Mouse (Mus musculus): ENCODE results near the gene Tmco4.
A peak's percentile ranks its signal among the peaks of the same experiment; 100 is the strongest.

Gene Tmco4

GRCm38 (mm10) chr4:138972827-138973718 is at the start of gene Tmco4:
Tmco4 (plus strand) TSS chr4:138972888.
- peak; percentile 61 for DNase-seq (ENCODE audit: low read depth)

GRCm38 (mm10) chr4:138925561-138925960 is 47.1 kb upstream of the Tmco4 start:
- no peak for DNase-seq (ENCODE audit: low read depth)

GRCm38 (mm10) chr4:138933862-138934261 is 38.8 kb upstream of the Tmco4 start:
- DNase-seq (ENCODE audit: low read depth) = no peak

DNA sequence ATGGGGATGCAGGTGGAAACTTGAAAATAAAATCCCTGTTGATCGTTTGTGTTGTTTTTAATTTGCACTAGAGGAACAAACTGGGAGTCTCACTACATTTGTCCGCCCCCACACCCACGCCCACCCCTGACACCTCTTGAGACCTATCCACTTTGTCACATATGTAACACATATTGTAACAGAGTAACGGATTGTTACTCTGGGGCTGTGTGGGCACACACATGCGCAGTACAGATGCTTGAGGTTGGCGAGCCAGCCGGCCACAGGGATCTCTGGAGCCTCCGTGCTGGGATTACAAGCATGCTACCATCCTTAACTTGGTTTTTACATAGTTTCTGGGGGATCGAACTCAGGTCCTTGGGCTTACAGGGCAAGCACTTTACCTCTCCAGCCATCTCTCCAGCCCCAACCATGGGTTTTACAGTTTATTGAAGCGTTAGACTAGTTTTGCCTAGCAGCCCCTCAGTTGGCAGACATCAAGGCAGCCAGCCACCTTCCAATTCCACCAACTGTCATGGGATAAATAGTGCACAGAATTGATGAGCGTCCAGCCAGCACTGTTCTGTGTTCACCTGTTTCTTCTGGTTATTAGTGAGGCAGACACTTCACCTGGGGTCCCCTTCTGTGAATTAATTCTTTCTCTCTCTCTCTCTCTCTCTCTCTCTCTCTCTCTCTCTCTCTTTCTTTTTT is 38.1 kb upstream of the Tmco4 start:
- DNase-seq (ENCODE audit: low read depth) = no peak

GRCm38 (mm10) chr4:138938495-138939269 is 34.0 kb upstream of the Tmco4 start:
- DNase-seq (ENCODE audit: low read depth) = no peak

- no peak for DNase-seq (ENCODE audit: low read depth)
These were observed 33.2 kb upstream of the Tmco4 start for GRCm38 (mm10) chr4:138939481-138939880.

DNA sequence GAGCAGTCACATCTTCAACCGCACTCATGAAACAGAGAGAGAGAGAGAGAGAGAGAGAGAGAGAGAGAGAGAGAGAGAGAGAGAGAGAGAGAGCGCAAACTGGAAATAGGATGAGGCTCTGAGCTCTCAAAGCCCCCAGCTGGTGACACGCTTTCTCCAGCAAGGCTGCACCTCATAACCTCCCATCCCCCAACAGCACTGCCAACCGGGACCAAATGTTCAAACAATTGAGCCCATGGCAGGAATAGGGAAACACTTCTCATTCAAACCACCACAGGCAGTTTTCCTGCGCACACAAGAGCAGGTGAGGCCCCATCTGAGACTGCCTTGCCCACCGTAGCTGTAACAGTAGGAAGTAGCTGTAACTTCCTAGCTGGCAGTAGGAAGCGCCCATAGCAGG is 31.3 kb upstream of the Tmco4 start:
- DNase-seq (ENCODE audit: low read depth) = no peak

DNA sequence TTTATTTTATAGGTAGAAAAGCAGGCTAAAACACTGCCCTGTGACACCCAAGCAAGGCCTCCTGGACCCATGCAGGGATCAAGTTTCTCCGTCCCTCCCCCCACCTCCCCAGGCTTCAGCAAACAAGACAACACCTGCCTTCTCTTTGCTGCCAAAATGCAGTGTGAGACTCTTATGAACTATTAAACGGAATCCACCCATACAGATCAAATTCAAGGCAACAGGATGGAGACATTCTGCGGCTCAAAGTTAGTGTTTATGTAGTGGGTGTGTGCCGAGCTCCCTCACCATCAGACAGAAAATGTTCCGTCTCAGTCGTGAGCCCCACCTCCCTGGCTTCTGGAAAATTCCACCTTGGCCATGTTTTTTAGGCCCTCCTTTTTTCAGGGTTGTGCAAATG is 30.7 kb upstream of the Tmco4 start:
- no peak for DNase-seq (ENCODE audit: low read depth)

GRCm38 (mm10) chr4:138943730-138944129 is 29.0 kb upstream of the Tmco4 start:
- peak; percentile 95 for DNase-seq (ENCODE audit: low read depth)

DNA sequence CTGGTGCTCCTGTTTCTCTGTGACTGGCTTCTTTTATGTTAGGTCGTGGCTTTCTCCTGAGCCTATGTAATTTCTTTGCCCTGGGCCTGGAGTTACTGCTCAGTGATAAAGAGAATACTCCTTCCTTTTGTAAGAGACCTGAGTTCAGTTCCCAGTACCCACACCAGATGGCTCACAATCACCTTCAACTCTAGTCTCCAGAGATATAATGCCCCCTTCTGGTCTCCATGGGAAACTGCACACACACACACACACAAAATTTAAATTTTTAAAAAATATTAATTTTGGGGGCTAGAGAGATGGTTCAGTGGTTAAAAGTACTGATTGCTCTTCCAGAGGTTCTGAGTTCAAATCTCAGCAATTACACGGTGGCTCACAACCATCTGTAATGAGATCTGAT is 24.4 kb upstream of the Tmco4 start:
- no peak for DNase-seq (ENCODE audit: low read depth)

DNA sequence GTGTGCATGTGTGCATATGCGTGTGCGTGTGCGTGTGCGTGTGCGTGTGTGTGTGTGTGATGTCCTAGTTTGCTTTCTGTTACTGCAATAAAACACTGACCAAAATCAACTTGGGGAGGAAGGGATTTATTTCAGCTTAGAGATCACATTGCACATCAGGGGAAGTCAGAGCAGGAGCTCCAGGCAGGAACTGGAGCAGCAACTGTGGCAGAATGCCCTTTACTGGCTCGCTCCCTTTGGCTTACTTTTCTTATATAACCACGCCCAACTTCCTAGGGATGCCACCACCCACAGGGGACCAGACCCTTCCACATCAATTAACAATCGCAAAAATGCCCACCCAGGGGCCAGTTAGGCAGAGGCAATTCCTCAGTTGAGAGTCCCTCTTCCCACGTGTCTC is 14.1 kb upstream of the Tmco4 start:
- no peak for DNase-seq (ENCODE audit: low read depth)

GRCm38 (mm10) chr4:138959120-138959519 is 13.6 kb upstream of the Tmco4 start:
- DNase-seq (ENCODE audit: low read depth) = no peak

DNA sequence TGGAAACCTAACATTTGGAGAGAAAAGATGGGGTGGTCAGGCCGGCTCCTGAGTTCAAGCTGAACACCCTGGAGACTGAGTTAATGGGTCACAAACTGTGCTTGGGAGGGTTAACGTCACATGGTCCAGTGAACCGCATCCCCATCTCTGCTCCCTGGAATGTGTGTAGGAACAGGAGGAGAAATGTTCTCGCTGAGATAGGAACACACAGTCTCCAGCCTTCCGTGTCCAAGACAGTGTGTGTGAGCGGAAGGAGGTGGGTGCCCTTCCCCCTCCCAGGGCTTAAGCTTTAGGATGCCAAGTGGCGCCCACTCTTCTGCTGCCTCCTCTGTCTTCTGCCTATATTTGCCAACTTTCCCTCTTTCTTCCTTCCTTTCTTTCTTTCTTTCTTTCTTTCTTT is 12.8 kb upstream of the Tmco4 start:
- DNase-seq (ENCODE audit: low read depth) = no peak

- DNase-seq (ENCODE audit: low read depth) = no peak
These were observed 10.0 kb upstream of the Tmco4 start for GRCm38 (mm10) chr4:138962719-138963118.

DNA sequence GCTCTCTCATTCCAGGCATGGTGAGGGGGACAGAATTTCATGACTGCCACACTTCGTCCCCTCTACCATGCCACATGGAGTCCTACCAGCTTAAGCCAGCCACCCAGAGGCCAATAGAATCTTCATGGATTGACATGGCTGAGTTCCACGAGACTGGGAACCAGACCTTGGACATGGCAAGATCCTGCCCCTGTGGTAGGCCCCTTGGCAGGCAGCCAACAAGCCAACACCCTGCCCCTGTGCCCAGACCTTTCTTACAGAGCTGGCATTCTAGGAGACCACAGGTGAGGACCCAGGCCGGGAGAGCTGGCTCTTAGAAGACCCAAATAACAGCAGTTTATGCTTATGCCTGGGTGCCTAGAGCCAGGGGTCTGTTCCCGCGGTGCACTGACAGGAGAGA is 6.8 kb upstream of the Tmco4 start:
- DNase-seq (ENCODE audit: low read depth) = no peak

GRCm38 (mm10) chr4:138966866-138967265 is 5.8 kb upstream of the Tmco4 start, which contains the start of gene Rnf186:
Rnf186 (plus strand) TSS chr4:138967112.
- no peak for DNase-seq (ENCODE audit: low read depth)

GRCm38 (mm10) chr4:138967485-138967884 is 5.2 kb upstream of the Tmco4 start:
- no peak for DNase-seq (ENCODE audit: low read depth)

GRCm38 (mm10) chr4:138968772-138969556 is 3.7 kb upstream of the Tmco4 start:
- no peak for DNase-seq (ENCODE audit: low read depth)

- DNase-seq (ENCODE audit: low read depth) = no peak
These were observed 3.0 kb upstream of the Tmco4 start for GRCm38 (mm10) chr4:138969736-138970135.

DNA sequence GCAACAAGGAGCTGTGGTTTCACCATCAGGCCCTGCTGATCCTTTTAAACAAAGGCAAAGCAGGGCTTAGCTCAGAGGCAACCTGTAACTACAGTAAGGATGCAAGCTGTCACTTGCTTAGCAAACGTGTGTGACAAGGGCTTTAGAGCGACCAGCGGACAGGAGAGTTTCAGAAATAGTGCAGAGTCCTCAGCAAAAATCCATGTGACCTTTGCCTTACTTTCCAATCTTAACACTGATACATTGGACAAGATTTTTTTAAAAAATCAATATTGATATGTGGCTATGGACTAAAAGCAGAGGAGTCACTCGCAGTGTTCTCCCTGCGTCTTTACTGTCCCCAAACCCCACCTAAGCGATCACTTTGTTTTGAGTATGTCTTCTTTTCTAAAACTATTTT is 1.3 kb upstream of the Tmco4 start:
- no peak for DNase-seq (ENCODE audit: low read depth)

DNA sequence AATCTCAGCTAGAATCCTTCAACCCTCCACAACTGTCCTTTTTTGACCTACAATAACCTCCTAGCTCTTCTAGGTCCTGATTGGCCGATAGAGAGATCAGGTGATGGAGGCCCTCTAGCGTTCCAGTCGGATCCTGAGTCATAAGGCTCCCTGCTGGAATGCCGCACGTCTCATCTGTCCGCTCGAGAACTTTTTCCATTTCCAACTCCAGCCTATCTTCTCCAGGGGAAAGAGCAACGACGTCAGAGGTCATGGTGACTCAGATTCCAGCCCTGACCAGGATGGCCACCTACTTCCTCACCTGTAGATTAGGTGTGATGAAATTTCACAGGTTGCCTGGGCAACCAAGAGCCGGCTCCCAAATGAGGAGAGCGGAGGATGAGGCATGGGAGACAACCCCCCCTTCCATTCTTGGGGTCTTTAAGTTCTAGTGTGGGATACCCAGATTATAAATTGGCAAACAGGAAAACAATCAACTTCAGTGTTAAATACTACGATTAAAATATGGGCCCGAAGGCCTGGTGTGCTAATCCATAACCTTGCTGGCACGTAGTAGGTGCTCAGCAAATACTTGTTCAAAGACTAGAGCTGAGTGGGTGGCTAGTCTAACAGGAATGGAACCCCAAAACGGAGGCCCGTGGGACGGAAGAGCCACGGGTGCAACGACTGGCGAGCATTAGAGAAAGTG is 405 bp upstream of the Tmco4 start:
- DNase-seq (ENCODE audit: low read depth) = no peak

Data from c-Kit-positive CD71-negative TER-119-negative erythroid progenitor cells, embryonic 14.5 days (primary cell).